9 mouse cellular contexts compared by ENCODE assay signal in the genomic region with DNA sequence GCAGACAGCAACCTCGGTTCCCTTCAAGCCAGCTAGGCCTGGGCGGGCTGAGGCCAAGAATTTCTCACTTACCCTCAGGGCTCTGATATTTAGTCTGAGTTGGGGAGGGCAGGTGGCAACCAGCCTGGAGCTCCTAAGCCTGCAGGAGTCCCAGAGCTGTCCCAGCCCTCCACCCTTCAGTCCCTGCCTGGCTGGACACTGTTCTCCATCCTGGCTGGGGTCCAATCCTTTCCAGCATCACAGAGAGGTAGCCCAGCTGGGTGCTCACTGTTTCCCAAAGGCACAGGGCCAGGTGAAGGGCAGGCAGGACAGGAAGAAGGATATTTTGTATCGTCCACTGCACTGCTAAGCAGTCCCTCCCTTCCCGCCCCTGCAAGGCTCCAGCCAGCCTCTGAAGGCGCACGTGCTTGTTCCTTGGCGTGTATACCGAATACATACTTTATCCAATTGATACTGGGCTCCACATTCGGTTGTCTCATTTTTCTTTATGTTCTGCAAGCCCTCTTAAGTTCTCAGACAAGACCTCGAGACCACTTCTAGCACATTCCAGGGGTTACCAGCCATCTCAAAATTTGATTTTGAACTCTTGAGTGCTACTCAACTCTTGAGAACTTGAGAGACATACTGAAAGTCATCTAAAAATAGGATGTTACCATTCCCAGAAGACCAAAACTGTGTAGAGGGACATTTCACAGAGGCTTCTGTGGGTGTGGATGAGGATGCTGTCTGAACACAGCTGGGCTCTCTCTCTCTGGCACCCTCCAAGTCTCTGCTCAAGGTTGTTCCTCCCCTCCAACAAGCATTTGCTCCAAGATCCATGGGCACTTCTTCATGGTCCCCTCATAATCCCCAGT. TPM values are rescaled to one million over a fixed set of nuclear protein-coding genes. Genes with fewer than 3 reads are reported as not detected.
A peak's percentile ranks its signal among the peaks of the same experiment; 100 is the strongest.
DNase-seq lines count a peak whose midpoint lies in the region; ATAC-seq lines count a peak whose summit lies in the region.
"Had no signal": no experiment of that assay in that cellular context is flagged by ENCODE, and none has a peak within 500 bp of the region (broad histone marks: within the 10 kb centered on the region; RNA-seq: fewer than 3 reads in every experiment).

No protein-coding gene starts in this region.

- 62% methylated on average over 10 of the region's 10 CpGs for whole genome bisulfite sequencing in limb, embryonic 13.5 days
- WGBS in kidney, embryonic 16.5 days = 51% methylated on average over 10 of the region's 10 CpGs

- H3K27ac ChIP-seq in limb, embryonic 13.5 days = peak overlapping the region; percentile 67; the same call in 1 of the 2 replicates
- H3K27ac ChIP-seq in kidney, embryonic 16.5 days (ENCODE audit: low read length) = no peak overlapping the region
- H3K27ac ChIP-seq: liver, embryonic 13.5 days had no signal

- H3K9ac ChIP-seq in limb, embryonic 13.5 days = 0 out of 2 replicates have a peak overlapping the region, but pooled peaks have one; percentile 5
- no peak overlapping the region for H3K9ac ChIP-seq in kidney, embryonic 16.5 days (replicated peaks; ENCODE audit: low read length)
- H3K9ac ChIP-seq: liver, embryonic 13.5 days had no signal

- no peak overlapping the region for H3K4me2 ChIP-seq in limb, embryonic 13.5 days (replicated peaks)
- H3K4me2 ChIP-seq in kidney, embryonic 16.5 days (replicated peaks; ENCODE audit: low read depth, low read length) = no peak overlapping the region
- H3K4me2 ChIP-seq: liver, embryonic 13.5 days had no signal

- DNase-seq in adrenal gland, postnatal 14 days = peak; percentile 37
- no peak for DNase-seq in adrenal gland, adult 2 months
- peak; percentile 78 for DNase-seq in cerebellum, adult 11 months
- peak; percentile 57 for DNase-seq in gastrocnemius, postnatal 25 days
- DNase-seq in testis, postnatal 14 days (ENCODE audit: low spot score) = peak; percentile 86
- DNase-seq in right cerebral cortex, postnatal 36 days (ENCODE audit: low spot score in 2 of 2) = no peak
- DNase-seq: liver, embryonic 13.5 days had no signal

- H3K4me1 ChIP-seq in limb, embryonic 13.5 days = peaks cover 18% of the 10 kb centered on the region
- H3K4me1 ChIP-seq in kidney, embryonic 16.5 days (ENCODE audit: insufficient read depth, low read length) = no peaks in the 10 kb centered on the region
- H3K4me1 ChIP-seq: liver, embryonic 13.5 days had no signal

- H3K36me3 ChIP-seq in limb, embryonic 13.5 days = no peaks in the 10 kb centered on the region
- H3K36me3 ChIP-seq in kidney, embryonic 16.5 days (ENCODE audit: insufficient read depth, low read length) = no peaks in the 10 kb centered on the region
- H3K36me3 ChIP-seq: liver, embryonic 13.5 days had no signal

- H3K27me3 ChIP-seq in limb, embryonic 13.5 days = no peaks in the 10 kb centered on the region
- no peaks in the 10 kb centered on the region for H3K27me3 ChIP-seq in kidney, embryonic 16.5 days (ENCODE audit: insufficient read depth, low read length)

- H3K4me3 ChIP-seq in limb, embryonic 13.5 days = no peak overlapping the region
- no peak overlapping the region for H3K4me3 ChIP-seq in kidney, embryonic 16.5 days (ENCODE audit: low read length)
- H3K4me3 ChIP-seq: liver, embryonic 13.5 days had no signal

- 0 out of 2 replicates have a peak, but pooled peaks have one; percentile 57 for ATAC-seq in limb, embryonic 13.5 days (ENCODE audit: low FRiP score, low read depth)
- no peak for ATAC-seq in kidney, embryonic 16.5 days (ENCODE audit: low FRiP score, low TSS enrichment)

- no peaks in the 10 kb centered on the region for H3K9me3 ChIP-seq in limb, embryonic 13.5 days
- H3K9me3 ChIP-seq in kidney, embryonic 16.5 days (ENCODE audit: low read length) = no peaks in the 10 kb centered on the region
- H3K9me3 ChIP-seq: liver, embryonic 13.5 days had no signal

RNA-seq across cellular contexts. Expression of a gene that starts 31.5 kb away (rescaled TPM):
- total RNA-seq in adrenal gland, postnatal 14 days (2021) = 11.9 and 12.4 TPM in 2 replicates
- 10 to 100 TPM in 1 of 2 experiments, 1 to 10 TPM in 1; 6.6 to 11.9 TPM for total RNA-seq in adrenal gland, adult 2 months (2021)
- 11.8 and 16.1 TPM in 2 replicates for polyA plus RNA-seq in adrenal gland, adult 2 months (2012; rRNA removed)
- total RNA-seq in gastrocnemius, postnatal 25 days (2021) = 1 to 10 TPM; 1.3 to 1.6 TPM
- 1.0 and 2.7 TPM in 2 replicates for polyA plus RNA-seq in limb, embryonic 13.5 days (2015; fragmentation: Nextera tagmentation; extraction: Ambion mirVana)
- polyA plus RNA-seq in kidney, embryonic 16.5 days (2015; fragmentation: Nextera tagmentation; extraction: Ambion mirVana) = 0.89 and 0.98 TPM in 2 replicates

Comparison
In these comparisons a context has a peak if more than half of its experiments do, and no peak if none do; other contexts are left out.
1. DNase-seq: peak in adrenal gland, postnatal 14 days (single experiment), cerebellum, adult 11 months (single experiment), gastrocnemius, postnatal 25 days (single experiment) and testis, postnatal 14 days (single experiment); none in adrenal gland, adult 2 months (single experiment) and right cerebral cortex, postnatal 36 days (0 of 2).